In genomic region chr3:152122720-152123119, GRCm38 (mm10) we compare ENCODE assay signal across 8 mouse cellular contexts. TPM values are rescaled to one million over a fixed set of nuclear protein-coding genes. Genes with fewer than 3 reads are reported as not detected.
DNase-seq lines count a peak whose midpoint lies in the region; ATAC-seq and TF ChIP-seq lines count a peak whose summit lies in the region.

No protein-coding gene starts in this region.

- H3K79me2 ChIP-seq in C2C12 (ENCODE audit: control insufficient read depth, insufficient read depth) = no peaks in the 10 kb centered on the region

- no peaks in the 10 kb centered on the region for H3K9me3 ChIP-seq in heart, embryonic 16.5 days (replicated peaks; ENCODE audit: control insufficient read depth, low read length)
- no peaks in the 10 kb centered on the region for H3K9me3 ChIP-seq in lung, embryonic 16.5 days (ENCODE audit: control insufficient read depth, low read length)

- 0 out of 2 replicates have a peak, but pooled peaks have one; percentile 29 for ATAC-seq in heart, embryonic 16.5 days (replicated peaks; ENCODE audit: extremely low read depth, insufficient read depth, low FRiP score)
- ATAC-seq in lung, embryonic 16.5 days (ENCODE audit: low read depth) = peak; percentile 80

- peak; percentile 36 for DNase-seq in Muller cell, postnatal 12 days (ENCODE audit: inconsistent ontology term)
- no peak for DNase-seq in layer of hippocampus, postnatal 14 days (ENCODE audit: low spot score in 2 of 2)
- no peak for DNase-seq in thymus, postnatal 14 days
- DNase-seq in gastrocnemius, postnatal 36 days = no peak
- no peak for DNase-seq in layer of hippocampus, adult 18-20 months (ENCODE audit: low spot score in 2 of 2)

- H3K27me3 ChIP-seq in C2C12 (ENCODE audit: control insufficient read depth, insufficient read depth, insufficient read length) = no peaks in the 10 kb centered on the region
- H3K27me3 ChIP-seq in heart, embryonic 16.5 days (ENCODE audit: control insufficient read depth, insufficient read depth, low read length) = no peaks in the 10 kb centered on the region
- no peaks in the 10 kb centered on the region for H3K27me3 ChIP-seq in lung, embryonic 16.5 days (ENCODE audit: control insufficient read depth, insufficient read depth, low read depth, low read length)

- H3K36me3 ChIP-seq in C2C12 (ENCODE audit: control insufficient read depth, insufficient read depth) = no peaks in the 10 kb centered on the region
- no peaks in the 10 kb centered on the region for H3K36me3 ChIP-seq in heart, embryonic 16.5 days (ENCODE audit: control insufficient read depth, insufficient read depth)
- no peaks in the 10 kb centered on the region for H3K36me3 ChIP-seq in lung, embryonic 16.5 days (ENCODE audit: control insufficient read depth, insufficient read depth, low read length)

- no peaks in the 10 kb centered on the region for H3K79me3 ChIP-seq in C2C12 (ENCODE audit: low read depth)

- H3K9ac ChIP-seq in heart, embryonic 16.5 days (ENCODE audit: low read length) = no peak overlapping the region
- H3K9ac ChIP-seq in lung, embryonic 16.5 days (ENCODE audit: low read length) = no peak overlapping the region

- peak overlapping the region; percentile 42; the same call in 1 of the 2 replicates for H3K4me2 ChIP-seq in heart, embryonic 16.5 days (ENCODE audit: low read depth, low read length)
- peak overlapping the region; percentile 37 for H3K4me2 ChIP-seq in lung, embryonic 16.5 days (ENCODE audit: low read depth, low read length)

- 48% methylated on average over 3 of the region's 3 CpGs for WGBS in heart, embryonic 16.5 days
- WGBS in lung, embryonic 16.5 days = 48% methylated on average over 3 of the region's 3 CpGs

- peaks cover 39% of the 10 kb centered on the region for H3K4me1 ChIP-seq in heart, embryonic 16.5 days (ENCODE audit: control insufficient read depth, insufficient read depth, low read length)
- H3K4me1 ChIP-seq in lung, embryonic 16.5 days (replicated peaks; ENCODE audit: control insufficient read depth, insufficient read depth, low read length) = peaks cover 19% of the 10 kb centered on the region

- peak overlapping the region; percentile 86 for H3K27ac ChIP-seq in heart, embryonic 16.5 days (ENCODE audit: low read length)
- peak overlapping the region; percentile 88 for H3K27ac ChIP-seq in lung, embryonic 16.5 days (ENCODE audit: low read length)

- H3ac ChIP-seq in C2C12 (ENCODE audit: control insufficient read depth, insufficient read length, low read depth) = no peak overlapping the region

- intact Hi-C loops in gastrocnemius, postnatal 36 days (cut with DNase I) = no loop called here

- no peak overlapping the region for H3K4me3 ChIP-seq in C2C12 (ENCODE audit: insufficient read depth, poor library complexity, severe bottlenecking)
- no peak overlapping the region for H3K4me3 ChIP-seq in heart, embryonic 16.5 days (ENCODE audit: low read length)
- no peak overlapping the region for H3K4me3 ChIP-seq in lung, embryonic 16.5 days (ENCODE audit: low read length)

- TF ChIP-seq CTCF in C2C12 (IDR thresholded peaks at IDR 0.05; ENCODE audit: control insufficient read depth, insufficient read depth, insufficient read length) = no peak

TF ChIP-seq in C2C12, 6 proteins besides CTCF, POLR2A, EP300 and RAD21:
- TF ChIP-seq FOSL1 (IDR thresholded peaks at IDR 0.05; ENCODE audit: insufficient read depth, low read length, poor library complexity, severe bottlenecking) (peak; percentile 91), USF1 (IDR thresholded peaks at IDR 0.05; ENCODE audit: low read depth) (no peak), MYOD1 (IDR thresholded peaks at IDR 0.05; ENCODE audit: control insufficient read depth, insufficient read length, low read depth) (peak; percentile 9), MYOG (IDR thresholded peaks at IDR 0.05; ENCODE audit: control insufficient read depth, extremely low read depth, insufficient read length) (no peak), MAX (IDR thresholded peaks at IDR 0.05) (peak; percentile 47), CEBPB (IDR thresholded peaks at IDR 0.05; ENCODE audit: low read depth) (no peak)

RNA-seq across cellular contexts. Expression of gene Gipc2, which starts 43.3 kb away (rescaled TPM):
- 1.2 TPM for polyA plus RNA-seq in C2C12 (2012; fragmentation: generic; extraction: Trizol)
- 5.7 and 6.4 TPM in 2 replicates for polyA plus RNA-seq in heart, embryonic 16.5 days (2015; fragmentation: Nextera tagmentation; extraction: Ambion mirVana)
- 12.3 and 13.4 TPM in 2 replicates for polyA plus RNA-seq in lung, embryonic 16.5 days (2015; fragmentation: Nextera tagmentation; extraction: Ambion mirVana)
- total RNA-seq in layer of hippocampus, postnatal 14 days (2021) = 1 to 10 TPM; 1.4 to 3.0 TPM
- total RNA-seq in gastrocnemius, postnatal 36 days (2021) = under 1 TPM; 0.20 to 0.69 TPM
- 1 to 10 TPM; 1.1 to 1.4 TPM for total RNA-seq in layer of hippocampus, adult 18-20 months (2021)
